Mouse (Mus musculus): ENCODE results near the gene Lpar2.

DNA sequence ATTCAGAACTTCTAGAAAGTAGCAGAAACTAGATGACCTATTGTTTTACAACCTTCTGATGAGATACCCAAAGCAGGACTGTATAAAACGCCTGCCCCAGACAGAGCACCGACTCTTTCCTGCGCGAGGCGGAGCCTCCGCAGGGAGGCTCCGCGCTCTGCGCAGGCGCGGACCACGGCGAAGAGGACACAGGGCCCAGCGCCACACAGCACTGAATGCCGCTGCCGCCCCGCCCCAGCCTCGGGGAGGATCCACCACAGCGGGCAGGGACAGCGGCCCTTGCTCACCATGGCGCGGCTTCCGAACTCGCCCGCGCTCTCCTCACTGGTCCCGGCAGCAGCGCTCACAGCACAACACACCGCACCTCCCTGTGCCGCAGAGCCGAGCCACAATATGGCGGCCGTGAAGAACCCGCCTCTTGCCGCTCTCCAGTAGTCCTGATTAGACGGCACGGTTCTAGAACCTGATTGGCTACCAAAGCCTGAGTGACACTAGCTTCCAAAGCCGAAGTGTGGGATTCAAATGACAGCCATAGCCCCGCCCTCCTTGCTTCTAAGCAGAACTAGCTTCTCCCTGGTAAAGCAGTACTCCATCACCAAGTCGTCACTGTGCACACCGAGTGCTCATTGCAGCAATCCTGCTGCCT lies 47.6 kb upstream of the Lpar2 start, which contains the start of gene Gm20422:
- TF ChIP-seq CTCF (conservative IDR thresholded peaks at IDR 0.05; ENCODE audit: low read length) (no peak), POU5F1 (IDR thresholded peaks at IDR 0.05; ENCODE audit: borderline replicate concordance, low read length) (no peak)
